Mouse (Mus musculus) kidney, adult 2 months (tissue): ENCODE measurements around the gene Cbx8.

ENCODE experiments used
- CTCF ChIP-seq: fragments of 200-500 bp; conservative IDR thresholded peaks from 2 replicates; pipeline ENCODE4 v1.5.1; 2011; ENCODE audit warnings: low read depth, mild to moderate bottlenecking, control low read depth, low read length, moderate library complexity, mixed read lengths; ENCODE audit not compliant: insufficient read depth, insufficient read length
- POLR2A ChIP-seq: fragments of 200-500 bp; IDR thresholded peaks from one replicate; pipeline ENCODE4 v1.6.1; 2011; ENCODE audit warnings: low read depth, low read length, control low read depth

DNA sequence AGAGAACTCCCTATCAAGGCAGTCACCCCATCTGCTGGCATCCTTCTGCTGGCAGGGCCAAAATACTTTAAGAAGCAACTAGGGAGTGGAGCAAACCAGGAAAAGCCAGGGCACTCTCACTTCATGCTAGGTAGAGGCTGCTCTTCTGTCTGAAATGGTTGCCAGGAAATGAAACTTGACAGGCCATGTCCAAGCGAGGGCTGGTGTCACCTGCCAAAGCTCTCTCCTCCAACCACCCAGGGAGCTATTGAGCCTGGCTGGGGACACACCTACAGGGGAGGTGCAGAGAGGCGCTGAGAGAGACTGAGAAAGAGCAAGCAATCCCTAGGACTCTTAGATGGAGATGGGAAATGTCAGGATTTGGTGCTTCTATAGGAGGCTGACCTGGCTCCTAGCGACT lies 18.5 kb upstream of the Cbx8 start:
- TF ChIP-seq POLR2A (no peak), CTCF (no peak)
